Mouse (Mus musculus) activated CD4-positive, CD25-positive, alpha-beta regulatory T cell, adult 9 weeks (primary cell): ENCODE results near the gene Ahctf1. TPM values are rescaled to one million over a fixed set of nuclear protein-coding genes. Genes with fewer than 3 reads are reported as not detected.

Source experiments
- polyA plus RNA-seq: library from polyadenylated mRNA; unstranded; fragments of 100-300 nt; shearing (Covaris generic); gene quantifications from one replicate; pipeline ENCODE4 v1.2.1, GENCODE M21; 2017

Gene Ahctf1
- 19.1 TPM for polyA plus RNA-seq

GRCm38 (mm10) chr1:179803513-179804139, at the start of gene Ahctf1:
Gene Ahctf1 (minus strand): TSS chr1:179803680.

DNA sequence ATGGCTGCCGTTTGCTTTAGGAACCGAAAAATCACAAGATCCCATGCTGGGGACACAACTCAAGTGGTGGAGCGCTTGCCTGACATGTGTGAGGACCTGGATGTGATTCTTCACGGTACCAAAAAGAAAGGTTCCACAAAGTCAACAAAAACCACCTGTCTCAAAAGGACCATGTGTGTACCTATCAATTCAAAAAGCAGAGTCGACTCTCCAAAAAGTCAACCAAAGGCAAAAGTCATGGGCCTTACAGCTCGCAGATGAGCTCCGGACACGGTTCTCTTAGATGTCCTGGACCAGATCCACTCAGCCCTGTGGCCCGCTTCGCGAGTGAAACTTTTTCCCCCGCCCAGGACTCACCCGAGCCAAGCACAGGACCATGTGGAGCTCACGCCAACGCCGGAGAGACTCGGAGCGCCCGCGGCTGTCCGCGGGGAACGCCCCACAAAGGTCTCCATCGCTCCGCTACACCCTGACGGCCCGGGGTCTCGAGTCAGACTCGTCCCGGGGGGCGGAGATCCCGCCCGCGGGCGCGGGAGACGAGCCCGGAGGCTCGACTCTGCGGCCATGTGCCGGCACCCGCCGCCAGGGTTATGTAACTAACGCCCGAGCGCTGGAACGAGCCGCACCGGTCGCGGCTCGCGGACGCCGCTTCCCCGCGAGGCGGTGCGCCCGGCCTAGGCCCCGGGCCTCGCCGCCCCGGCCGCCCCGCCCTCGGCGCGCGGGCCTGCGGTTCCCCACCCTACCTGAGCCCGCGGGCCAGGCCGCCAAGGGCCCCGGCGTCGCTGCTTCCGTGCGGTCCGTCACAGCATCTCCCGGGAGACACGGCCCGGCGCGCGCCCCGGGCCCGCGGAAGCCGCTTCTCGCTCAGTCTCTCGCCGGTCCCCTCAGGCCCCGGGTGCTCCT, 619 bp downstream of the Ahctf1 start, which contains the start of gene Gm10518:
Gm10518 (plus strand) TSS at position 767 of the 903 bp plus-strand sequence.

GRCm38 (mm10) chr1:179745171-179745570, 58.3 kb downstream of the Ahctf1 start, which contains the start of gene Kif28:
Gene Kif28 (minus strand): TSS chr1:179745271.

Other genes with a start within 250 kb of the Ahctf1 start
- gene Sccpdh, start 135.5 kb downstream of the Ahctf1 start, polyA plus RNA-seq = 21.1 TPM
- gene Kif28, start 58.4 kb downstream of the Ahctf1 start, polyA plus RNA-seq = not detected
- 0.27 TPM for gene Gm10518, start 304 bp downstream of the Ahctf1 start, polyA plus RNA-seq
- gene Cdc42bpa, start 156.8 kb upstream of the Ahctf1 start, polyA plus RNA-seq = 0.55 TPM